Mouse (Mus musculus) cerebellum, adult 2 months (tissue): ENCODE measurements around the gene Cdc14a. TPM values are rescaled to one million over a fixed set of nuclear protein-coding genes. Genes with fewer than 3 reads are reported as not detected.

ENCODE experiments used
- DNase-seq, 2 experiments: peaks; one replicate each; pipeline ENCODE4 v3.0.0; 2021
- H3K27ac ChIP-seq: fragments of 200-500 bp; 2 replicates; pipeline ENCODE4 v1.5.1; 2012; ENCODE audit warnings: low read length, control low read depth, inconsistent platforms; ENCODE audit not compliant: insufficient read depth
- H3K27me3 ChIP-seq: fragments of 200-500 bp; 2 replicates; pipeline ENCODE4 v1.6.1; 2012; ENCODE audit warnings: inconsistent platforms, mild to moderate bottlenecking, low read length, moderate library complexity; ENCODE audit not compliant: control insufficient read depth, insufficient read depth
- H3K4me1 ChIP-seq: fragments of 200-500 bp; 2 replicates; pipeline ENCODE4 v1.6.1; 2011; ENCODE audit warnings: low read length; ENCODE audit not compliant: control insufficient read depth, insufficient read depth
- H3K4me3 ChIP-seq: fragments of 200-500 bp; replicated peaks from 2 replicates; pipeline ENCODE3; 2011; ENCODE audit warnings: mild to moderate bottlenecking, low read depth, low read length, control low read depth; ENCODE audit not compliant: insufficient read depth
- CTCF ChIP-seq: fragments of 200-500 bp; IDR thresholded peaks from 2 replicates; pipeline ENCODE4 v1.5.1; 2011; ENCODE audit warnings: low read depth, mild to moderate bottlenecking, control low read depth, low read length, moderate library complexity, borderline replicate concordance; ENCODE audit not compliant: insufficient read depth
- POLR2A ChIP-seq: fragments of 200-500 bp; IDR thresholded peaks from 2 replicates; pipeline ENCODE4 v1.6.1; 2011; ENCODE audit warnings: low read length, control low read depth, borderline replicate concordance; ENCODE audit not compliant: insufficient read depth
- WGBS: fragments of 180-500 bp; shearing (Covaris S2); methylation state at CpG from one replicate; pipeline ENCODE4 v1.1.7; 2018; 5-methylcytosine and 5-hydroxymethylcytosine counted together
- polyA plus RNA-seq: library from polyadenylated mRNA; depleted of rRNA; stranded (reverse); fragments of >200 nt; gene quantifications from 2 replicates; pipeline ENCODE4 v1.2.3, GENCODE M21; 2012

Gene Cdc14a
- polyA plus RNA-seq, 1 experiment, result 2.6 TPM

GRCm38 (mm10) chr3:116311838-116312237 is 112.0 kb downstream of the Cdc14a start:
- no peaks in the 10 kb centered on the region for H3K27me3 ChIP-seq
- no peaks in the 10 kb centered on the region for H3K4me1 ChIP-seq
- H3K27ac ChIP-seq, result no peak overlapping the region
- DNase-seq, result no peak
- TF ChIP-seq CTCF (no peak), POLR2A (no peak)
- H3K4me3 ChIP-seq, result no peak overlapping the region
- 57% methylated on average over 4 of the region's 4 CpGs for WGBS

GRCm38 (mm10) chr3:116311173-116311572 is 112.7 kb downstream of the Cdc14a start:
- H3K27me3 ChIP-seq, result no peaks in the 10 kb centered on the region
- no peaks in the 10 kb centered on the region for H3K4me1 ChIP-seq
- H3K27ac ChIP-seq, result no peak overlapping the region
- H3K4me3 ChIP-seq, result no peak overlapping the region
- WGBS, result 97% methylated on average over 2 of the region's 2 CpGs
- DNase-seq, result no peak
- no peak for TF ChIP-seq CTCF

- DNase-seq, result no peak
- Histone ChIP-seq H3K4me3 (no peak overlapping the region), H3K27me3 (no peaks in the 10 kb centered on the region), H3K27ac (no peak overlapping the region), H3K4me1 (no peaks in the 10 kb centered on the region)
- WGBS, result 98% methylated on average over 4 of the region's 4 CpGs
- TF ChIP-seq CTCF, result no peak
- TF ChIP-seq POLR2A, result no peak
These were observed 113.2 kb downstream of the Cdc14a start for GRCm38 (mm10) chr3:116310672-116311071.

- Histone ChIP-seq H3K4me3 (no peak overlapping the region), H3K27ac (no peak overlapping the region), H3K4me1 (no peaks in the 10 kb centered on the region), H3K27me3 (no peaks in the 10 kb centered on the region)
- no peak for TF ChIP-seq CTCF
- no peak for TF ChIP-seq POLR2A
- no peak for DNase-seq
- WGBS, result 92% methylated on average over 10 of the region's 10 CpGs
These were observed 113.8 kb downstream of the Cdc14a start for GRCm38 (mm10) chr3:116310033-116310432.

- Histone ChIP-seq H3K4me3 (no peak overlapping the region), H3K27me3 (no peaks in the 10 kb centered on the region), H3K4me1 (no peaks in the 10 kb centered on the region), H3K27ac (no peak overlapping the region)
- TF ChIP-seq CTCF, result no peak
- no peak for TF ChIP-seq POLR2A
- no peak for DNase-seq
- 60% methylated on average over 18 of the region's 18 CpGs for WGBS
These were observed 118.8 kb downstream of the Cdc14a start for GRCm38 (mm10) chr3:116304800-116305753.

- no peak for TF ChIP-seq POLR2A
- no peak for TF ChIP-seq CTCF
- no peak for DNase-seq
- no peak overlapping the region for H3K27ac ChIP-seq
- no peak overlapping the region for H3K4me3 ChIP-seq
- H3K4me1 ChIP-seq, result no peaks in the 10 kb centered on the region
- WGBS, result 95% methylated on average over 7 of the region's 7 CpGs
- no peaks in the 10 kb centered on the region for H3K27me3 ChIP-seq
These were observed 121.3 kb downstream of the Cdc14a start for GRCm38 (mm10) chr3:116302581-116302980.

- no peaks in the 10 kb centered on the region for H3K4me1 ChIP-seq
- no peak overlapping the region for H3K27ac ChIP-seq
- no peak for DNase-seq
- no peak overlapping the region for H3K4me3 ChIP-seq
- 90% methylated on average over 6 of the region's 6 CpGs for WGBS
- TF ChIP-seq CTCF (no peak), POLR2A (no peak)
- H3K27me3 ChIP-seq, result no peaks in the 10 kb centered on the region
These were observed 122.1 kb downstream of the Cdc14a start for GRCm38 (mm10) chr3:116301754-116302153.

GRCm38 (mm10) chr3:116298727-116299126 is 125.1 kb downstream of the Cdc14a start:
- no peak overlapping the region for H3K27ac ChIP-seq
- no peaks in the 10 kb centered on the region for H3K27me3 ChIP-seq
- H3K4me1 ChIP-seq, result no peaks in the 10 kb centered on the region
- WGBS, result 95% methylated on average over 10 of the region's 10 CpGs
- TF ChIP-seq CTCF, result no peak
- TF ChIP-seq POLR2A, result no peak
- no peak for DNase-seq
- no peak overlapping the region for H3K4me3 ChIP-seq
